Mouse (Mus musculus) brain, adult 2 months (tissue): Measurements from ENCODE around the gene Wscd2.

Experiments used
- DNase-seq: peaks from one replicate; pipeline ENCODE4 v3.0.0; 2011; ENCODE audit warnings: low read depth, low spot score

The Wscd2 gene

DNA sequence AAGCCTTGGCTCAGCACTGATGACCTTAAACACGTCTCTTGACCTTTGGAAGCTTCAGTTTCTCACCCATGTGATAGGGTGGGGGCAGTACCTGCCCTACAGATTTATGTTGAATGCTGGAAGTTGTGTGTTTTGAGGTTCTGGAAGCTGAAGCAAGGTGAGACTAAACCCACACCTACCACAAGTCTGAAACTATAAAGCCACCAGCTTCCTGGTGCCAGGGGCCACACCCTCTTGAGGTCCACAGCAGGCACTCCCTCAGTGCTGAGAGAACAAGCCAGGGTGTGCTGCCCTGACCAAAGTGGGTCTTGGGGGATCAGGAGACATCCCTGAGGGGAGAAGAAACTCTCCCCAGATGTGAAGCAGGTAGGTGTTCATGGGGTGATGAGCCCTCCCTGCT, 48.7 kb downstream of the Wscd2 start:
- no peak for DNase-seq

DNA sequence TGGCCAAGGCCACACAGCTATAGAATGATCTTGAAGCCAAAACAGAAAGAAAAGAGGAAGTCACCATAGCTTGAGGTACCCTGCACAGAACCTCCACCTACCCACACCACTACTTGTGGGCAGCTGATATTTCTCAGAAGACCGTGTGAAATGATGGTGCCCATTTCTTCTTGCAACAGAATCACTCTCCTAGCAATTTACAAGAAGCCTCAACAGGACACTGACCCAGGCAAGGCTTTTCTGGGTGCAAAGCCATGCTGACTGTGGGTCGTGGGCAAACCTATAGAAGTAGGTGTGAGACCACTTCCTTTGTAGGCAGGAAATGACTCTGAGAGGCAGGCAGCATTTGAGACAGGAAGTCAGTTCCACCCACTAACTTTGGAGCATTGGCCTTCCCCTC, 49.3 kb downstream of the Wscd2 start:
- DNase-seq = no peak

DNA sequence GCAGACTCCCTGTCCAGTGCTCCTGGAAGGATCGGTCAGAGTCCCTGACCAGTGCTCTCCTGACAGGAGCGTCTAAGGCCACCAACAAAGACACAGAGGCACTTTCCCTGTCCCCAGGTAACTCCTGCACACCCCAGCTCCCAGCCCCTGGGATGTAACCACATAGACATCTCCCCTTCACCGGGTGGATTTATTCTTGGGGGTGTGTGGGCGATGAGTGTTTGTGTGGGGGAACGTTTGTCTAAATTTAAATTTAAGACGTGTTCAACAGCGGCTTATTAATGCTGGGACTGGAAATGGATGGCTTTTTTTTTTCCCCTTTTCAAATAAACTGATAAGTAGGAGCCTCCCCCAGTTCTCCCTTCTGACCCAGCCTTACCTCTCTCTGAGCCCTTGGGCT, 49.7 kb downstream of the Wscd2 start:
- peak; percentile 66 for DNase-seq

DNA sequence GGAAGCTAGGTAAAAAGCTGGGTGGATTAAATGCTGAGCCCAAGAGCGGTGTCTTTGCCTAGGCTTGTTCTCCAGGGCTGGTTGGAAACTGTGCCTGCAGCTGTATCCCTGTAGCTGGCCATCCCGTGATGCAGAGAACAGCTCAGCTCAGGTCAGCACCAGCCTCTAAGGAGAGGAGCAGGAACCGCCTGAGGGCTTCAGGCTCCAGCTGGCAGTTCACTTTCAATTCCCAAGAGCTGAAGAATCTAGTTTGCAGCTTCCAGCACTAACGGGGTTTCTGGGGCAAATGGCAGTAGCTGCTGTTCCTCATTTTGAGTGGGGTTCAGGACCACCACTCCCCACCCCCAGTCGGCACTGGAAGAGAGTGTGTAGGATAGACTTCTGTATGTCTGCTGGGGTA, 51.1 kb downstream of the Wscd2 start:
- DNase-seq = peak; percentile 60

DNA sequence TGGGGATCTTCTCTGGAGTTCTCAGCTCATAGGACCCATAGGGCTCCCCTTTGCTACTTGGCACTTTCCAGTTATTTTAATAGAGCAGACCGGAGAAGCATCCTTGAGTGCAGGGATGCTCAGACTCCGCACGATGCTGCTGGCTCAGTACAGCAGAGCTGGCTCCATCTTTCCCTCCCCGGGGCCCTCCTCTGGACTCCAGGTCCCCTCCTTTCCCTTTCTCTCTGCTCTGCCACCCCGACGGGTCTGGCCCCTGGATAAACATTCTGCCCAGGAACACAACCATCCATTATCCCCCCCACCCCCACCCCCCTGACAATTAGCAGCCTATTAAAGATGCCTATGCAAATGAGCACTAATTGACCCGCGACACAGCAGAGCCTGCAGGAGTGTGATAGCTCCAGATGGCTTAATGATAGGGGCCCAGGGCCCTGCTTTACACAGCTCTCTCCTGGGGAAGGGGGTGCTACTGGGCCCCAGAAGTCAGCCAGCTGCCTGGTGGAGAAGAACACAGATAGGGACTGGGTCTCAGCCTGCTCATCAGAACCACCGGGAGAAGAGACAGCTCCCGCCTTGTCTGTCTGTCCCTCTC, 52.8 kb downstream of the Wscd2 start:
- peak; percentile 76 for DNase-seq

DNA sequence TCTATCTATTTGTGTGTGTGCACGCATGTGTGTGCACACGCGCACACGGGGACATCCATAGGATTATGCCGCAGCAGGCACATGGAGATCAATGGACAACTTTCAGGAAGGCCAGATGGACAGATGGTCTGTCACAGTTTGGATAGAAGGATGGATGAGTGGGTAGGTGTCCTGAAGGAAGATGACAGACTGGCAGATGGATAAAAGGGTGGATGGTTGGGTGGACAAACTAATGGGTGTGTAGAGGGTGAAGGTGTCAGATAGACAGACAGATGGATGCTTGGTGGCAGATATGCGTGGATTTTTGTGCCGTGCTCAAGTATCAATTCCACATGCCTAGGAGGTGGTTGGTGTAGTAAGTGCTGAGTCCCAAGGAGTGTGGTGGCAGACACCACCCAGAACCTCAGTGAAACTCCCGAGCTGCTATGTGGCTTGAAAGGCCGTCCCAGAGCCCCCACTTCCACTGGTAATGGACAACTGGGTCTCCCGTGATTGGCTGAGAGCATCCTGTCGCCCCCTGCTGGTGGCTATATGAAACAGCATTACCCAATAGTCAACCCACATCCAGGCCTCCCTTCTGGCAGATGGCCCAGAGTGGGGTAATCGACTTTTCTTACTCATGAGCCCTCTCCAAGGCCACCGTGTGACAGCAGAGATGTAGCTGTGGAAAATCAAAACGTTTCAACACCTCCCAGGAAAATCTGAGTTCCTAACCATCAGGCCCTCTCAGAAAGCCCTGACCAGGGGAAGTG, 58.0 kb downstream of the Wscd2 start:
- peak; percentile 84 for DNase-seq

DNA sequence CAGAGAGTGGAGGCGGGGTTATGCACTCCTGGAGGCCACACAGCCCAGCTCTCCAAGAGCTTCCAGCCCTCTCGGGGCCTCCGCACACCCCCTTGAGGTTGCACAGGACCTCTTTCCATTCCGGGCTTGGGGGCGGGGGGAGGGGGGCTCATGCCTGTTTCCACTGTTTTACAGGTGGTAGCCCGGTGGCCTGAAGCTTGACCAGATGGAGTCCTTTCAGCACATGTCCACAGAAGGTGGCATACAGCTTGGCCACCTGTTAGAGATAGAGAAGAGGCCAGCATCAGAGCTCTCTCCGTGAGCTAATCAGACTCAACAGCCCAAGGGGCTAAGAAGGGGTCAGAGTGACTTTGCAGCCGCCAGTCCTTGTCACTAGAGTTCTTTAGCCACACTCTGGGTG, 60.1 kb downstream of the Wscd2 start:
- DNase-seq = peak; percentile 91

DNA sequence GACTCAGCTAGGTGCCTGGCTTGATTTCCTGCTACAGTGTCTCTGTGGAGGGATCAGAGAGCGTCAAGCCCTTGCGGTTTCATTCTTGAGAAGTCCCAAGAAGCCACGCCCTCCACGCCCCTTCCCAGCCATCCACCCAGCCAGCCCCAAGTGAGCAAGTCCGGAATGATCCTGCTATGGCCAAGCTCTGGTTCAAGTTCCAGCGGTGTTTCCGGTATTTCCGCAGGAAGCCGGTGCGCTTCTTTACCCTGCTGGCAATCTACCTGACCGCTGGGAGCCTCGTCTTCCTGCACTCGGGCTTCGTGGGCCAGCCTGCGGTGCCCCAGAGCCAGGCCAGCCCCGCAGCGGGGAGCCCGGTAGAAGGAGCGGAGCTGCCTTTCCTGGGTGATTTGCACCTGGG, 60.6 kb downstream of the Wscd2 start:
- DNase-seq = no peak

DNA sequence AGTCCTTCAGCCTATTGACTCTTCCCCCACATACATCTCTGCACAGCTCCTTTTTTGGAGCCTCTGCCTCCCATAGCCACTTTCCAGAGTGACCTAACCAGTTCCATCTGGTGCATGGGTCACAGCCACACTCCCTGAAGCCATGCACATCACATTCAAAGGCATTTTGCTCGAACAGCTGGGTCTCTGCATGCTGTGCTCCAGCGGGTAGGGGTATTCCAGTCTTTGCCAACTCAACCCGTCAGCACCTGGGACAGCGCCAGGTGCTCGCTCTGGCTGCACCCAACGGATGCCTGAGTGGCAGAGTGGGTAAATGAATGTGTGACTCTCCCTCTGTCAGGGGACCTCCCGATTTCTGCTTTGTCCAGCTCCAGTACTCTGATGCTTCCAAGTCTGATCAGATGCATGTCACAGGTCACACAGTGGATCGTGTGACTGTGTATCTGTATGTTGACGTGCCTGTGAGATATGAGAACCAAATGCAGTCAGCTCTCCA, 63.3 kb downstream of the Wscd2 start:
- peak; percentile 55 for DNase-seq

DNA sequence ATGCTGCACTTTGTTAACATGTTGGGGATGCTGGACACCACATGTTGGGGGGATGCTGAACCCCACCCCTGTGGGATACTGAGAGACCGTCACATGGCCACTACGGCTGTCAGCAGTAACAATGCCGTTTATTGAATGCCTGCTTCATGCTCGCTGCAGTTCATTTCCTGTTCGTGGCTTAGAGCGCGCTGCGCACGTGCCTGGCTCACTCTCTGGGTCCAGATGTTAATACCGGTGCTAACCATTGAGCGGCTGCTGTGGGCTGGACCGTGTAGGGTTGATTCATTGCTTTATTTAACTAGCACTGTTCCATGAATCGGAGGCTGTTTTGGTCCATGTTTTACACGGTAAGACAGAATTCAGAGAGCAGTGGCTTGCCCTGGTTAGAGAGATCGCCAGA, 64.0 kb downstream of the Wscd2 start:
- DNase-seq = no peak

DNA sequence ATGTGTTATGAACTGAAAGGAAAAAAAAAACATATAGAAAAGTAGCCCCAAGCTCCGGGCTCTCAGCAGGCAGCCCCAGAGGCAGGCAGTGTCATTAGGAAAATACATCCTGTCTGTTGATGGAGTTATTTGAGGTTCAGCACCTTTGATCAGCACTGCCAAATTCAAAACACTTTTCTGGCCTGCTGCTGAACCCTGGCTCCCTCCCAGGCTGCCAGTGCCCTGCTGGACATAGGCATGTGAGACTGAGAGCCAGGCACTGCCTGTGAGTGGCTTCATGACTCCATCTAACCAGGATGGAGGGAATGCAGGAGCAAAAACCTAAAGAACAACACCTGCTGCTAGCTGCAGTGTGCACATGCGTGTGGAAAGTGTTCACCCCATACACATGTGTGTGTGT, 64.4 kb downstream of the Wscd2 start:
- peak; percentile 57 for DNase-seq

DNA sequence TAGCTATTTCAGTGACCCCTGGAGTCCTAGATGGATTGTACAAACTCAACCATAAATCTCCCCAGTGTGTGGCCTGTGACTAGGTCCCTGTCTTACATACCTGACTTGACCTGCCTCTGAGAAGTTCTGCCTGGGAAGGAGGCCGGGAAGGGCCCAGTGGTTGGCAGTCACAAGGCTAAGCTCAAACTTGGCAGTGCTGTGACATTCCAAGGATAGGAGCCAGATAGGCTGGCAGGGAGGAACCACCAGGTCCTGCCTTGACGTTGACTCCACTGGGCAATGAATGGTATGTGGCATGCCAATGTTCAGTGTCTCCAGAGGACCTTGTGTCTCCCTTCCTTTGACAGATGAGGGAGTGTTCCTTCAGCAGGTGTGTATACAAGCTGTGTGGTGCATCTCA, 65.6 kb downstream of the Wscd2 start:
- DNase-seq = peak; percentile 87

DNA sequence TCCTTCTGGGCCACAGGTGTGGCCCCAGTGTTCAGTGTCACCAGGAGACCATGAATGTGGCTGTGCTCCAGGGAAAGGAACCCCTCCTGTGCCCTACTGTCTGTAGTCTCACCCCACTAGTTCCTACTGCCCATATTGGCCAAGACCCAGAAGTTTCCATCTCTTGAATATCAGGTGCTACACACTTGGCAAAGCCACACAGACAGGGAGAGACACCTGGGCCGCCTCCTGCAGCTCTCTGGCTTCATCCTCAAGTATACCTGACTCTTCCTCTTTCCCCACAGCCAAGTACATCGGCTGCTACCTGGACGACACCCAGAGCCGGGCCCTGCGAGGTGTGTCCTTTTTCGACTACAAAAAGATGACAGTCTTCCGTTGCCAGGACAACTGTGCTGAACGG, 67.9 kb downstream of the Wscd2 start:
- peak; percentile 66 for DNase-seq

DNA sequence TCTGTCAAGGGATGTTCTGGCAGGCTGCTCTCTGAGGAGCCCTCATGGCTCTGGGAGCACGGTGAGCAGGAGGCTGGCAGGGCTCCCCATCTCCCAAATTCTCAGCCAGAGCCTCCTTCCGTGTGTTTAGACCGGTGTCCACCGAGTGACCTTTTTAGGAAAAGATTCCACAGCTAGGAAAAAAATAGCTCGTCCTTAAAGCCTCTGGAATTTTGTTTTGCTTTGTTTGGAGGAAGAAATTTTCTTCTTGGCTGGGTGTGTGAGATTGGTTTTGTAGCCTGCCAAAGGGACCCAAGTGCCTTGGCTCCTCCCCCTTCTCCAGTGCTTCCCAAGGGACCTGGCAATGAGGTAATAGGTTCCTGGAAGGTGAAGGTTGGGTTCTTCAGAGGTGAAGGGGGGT, 69.5 kb downstream of the Wscd2 start:
- no peak for DNase-seq

DNA sequence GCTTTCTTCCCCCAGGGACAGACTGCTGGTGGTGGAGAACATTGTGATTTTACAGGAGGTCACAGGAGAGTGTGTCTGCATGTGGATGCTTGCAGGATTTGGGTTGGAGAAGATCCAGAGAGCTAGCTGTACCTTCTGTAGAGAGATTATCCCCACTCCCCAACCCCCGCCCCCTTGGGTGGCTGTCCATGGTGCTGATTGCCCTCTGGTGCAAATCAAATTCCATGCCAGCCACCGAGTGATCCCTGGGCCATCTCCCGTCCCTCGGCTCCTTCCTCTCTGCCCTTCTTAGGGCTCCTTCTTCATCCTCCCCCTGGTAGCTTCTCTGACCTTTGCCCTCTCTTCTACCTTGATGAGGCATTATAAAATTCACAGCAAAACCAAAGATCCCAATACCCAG, 74.3 kb downstream of the Wscd2 start:
- DNase-seq = no peak

DNA sequence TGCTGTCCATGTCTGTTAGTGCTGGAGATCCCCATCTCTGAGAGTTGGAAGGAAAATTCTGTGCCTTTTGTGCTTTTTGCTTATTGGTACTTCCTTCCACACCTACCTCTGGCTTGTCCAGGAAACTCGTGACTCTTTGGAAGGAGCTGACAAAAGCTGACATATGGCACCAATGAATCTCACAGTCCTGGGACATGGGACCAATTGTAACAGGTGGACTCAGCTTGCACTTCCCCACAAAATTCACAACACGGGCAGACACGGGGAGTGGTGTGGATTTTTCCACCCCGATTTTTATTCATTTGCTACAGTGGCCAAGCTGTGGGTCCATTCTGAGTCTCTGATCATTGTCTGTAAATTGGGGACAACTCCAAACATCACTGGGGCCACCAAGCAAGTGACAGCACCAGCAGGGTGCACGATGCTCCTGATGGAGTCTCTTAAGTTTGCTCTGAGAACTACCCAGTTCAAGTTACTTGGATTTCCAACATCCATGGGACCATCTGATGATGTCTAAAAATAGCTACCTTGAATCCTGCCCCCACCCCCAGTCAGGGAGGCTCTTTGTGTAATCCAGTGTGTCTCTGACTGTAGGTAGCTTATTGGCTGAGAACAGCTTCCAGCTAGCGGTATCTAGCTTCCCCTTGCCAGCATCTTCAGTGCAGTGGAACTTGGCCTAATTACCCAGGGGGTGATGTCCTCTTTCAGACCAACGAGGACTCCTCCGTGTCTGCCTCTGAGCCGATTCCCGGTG, 75.1 kb downstream of the Wscd2 start:
- peak; percentile 95 for DNase-seq

DNA sequence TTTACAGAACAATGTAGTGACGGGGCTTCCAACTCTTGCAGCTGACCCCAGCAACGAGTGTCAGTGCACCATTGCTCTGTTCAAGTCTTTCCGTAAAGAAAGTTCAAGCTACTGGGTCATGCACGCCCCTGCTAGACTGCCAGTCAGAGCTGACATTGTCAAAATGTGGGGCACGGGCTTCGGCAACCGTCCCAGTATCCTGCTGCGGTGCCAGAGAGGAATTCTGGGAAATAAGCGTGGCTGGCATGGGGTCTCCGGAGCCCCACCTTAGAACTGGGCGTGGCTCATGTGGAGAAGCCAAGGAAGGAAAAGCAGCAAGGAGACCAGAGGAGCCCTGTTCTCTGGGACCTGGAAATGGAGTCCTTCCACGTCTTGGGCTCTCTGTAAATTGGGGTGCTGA, 75.7 kb downstream of the Wscd2 start:
- DNase-seq = no peak

DNA sequence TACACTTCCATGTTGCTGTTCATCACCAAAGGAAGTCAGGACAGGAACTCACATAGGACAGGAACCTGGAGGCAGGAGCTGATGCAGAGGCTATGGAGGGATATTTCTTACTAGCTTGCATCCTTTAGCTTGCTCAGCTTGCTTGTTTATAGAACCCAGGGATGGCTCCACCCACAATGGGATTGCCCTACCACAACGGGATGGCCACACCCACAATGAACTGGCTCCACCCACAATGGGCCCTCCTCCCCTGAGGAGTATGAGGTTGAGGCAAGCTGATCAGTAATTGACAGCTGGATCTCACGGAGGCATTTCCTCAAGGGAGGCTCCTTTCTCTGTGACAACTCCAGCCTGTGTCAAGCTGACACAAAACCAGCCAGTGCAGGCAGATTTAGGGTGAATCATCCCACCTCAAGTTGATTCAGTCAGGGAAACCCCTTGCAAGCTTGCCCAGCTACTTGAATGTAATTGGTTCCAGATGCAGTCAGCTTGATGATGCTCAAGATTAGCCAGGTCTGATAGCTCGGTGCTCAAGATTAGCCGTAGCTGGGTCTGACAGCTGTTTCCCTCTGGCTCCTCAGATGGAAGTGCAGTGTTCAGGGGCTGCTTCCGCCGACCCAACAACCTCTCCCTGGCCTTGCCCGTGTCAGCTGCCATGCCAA, 80.1 kb downstream of the Wscd2 start:
- peak; percentile 52 for DNase-seq

DNA sequence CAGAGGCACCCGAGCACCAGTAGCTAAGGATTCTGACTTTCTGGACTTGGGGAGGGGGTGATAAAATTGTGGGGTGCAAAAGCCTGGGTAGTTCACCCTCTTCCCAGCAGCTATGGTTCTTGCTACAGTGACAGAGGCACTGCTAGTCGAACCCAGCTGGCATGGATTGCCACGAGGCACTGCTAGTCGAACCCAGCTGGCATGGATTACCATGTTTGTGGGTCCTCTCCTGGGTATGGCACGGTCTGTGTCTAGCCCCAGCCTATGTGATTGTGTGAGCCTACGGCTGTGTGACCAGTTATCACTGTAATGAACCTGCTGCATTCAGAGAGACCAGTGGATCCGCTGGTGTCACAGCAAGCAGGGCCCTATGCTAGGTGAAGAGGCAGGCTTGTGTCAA, 87.4 kb downstream of the Wscd2 start:
- peak; percentile 63 for DNase-seq

DNA sequence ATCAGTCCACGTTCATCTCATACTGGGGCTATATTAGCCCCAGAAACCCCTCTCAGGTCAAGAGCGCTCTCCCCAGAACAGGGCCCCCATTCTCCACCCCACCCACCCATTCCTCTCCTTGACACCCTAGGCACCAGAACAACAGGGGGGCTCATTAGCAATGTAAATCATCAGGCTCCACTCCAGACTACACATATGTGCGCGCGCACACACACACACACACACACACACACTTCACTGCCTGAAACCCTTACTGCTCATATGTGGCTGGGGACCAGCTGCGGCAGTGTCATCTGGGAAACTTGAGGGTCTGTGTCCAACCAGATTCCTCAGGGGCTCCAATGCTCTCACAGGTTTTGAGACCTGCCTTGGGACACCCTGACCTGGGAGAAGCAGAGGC, 88.3 kb downstream of the Wscd2 start:
- no peak for DNase-seq

DNA sequence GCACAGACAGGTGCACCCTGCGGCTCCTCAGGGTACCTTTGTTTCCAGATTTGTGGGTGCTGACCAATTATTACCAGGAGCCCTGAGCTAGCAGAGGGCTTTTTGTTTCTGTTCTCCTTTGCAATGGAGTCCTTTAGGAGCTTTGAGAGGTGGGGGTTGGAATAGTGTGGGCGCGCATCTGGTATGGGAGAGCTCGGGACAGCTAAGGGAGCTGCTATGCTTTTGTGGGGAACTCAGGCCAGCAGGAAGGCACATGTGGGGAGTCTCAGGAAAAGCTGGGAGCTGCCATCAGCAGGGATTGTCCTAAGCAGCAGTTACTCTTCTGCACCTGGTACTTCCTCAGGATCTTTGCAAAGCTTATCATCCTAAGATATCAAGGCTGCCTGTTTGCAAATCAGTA, 89.0 kb downstream of the Wscd2 start:
- peak; percentile 71 for DNase-seq

DNA sequence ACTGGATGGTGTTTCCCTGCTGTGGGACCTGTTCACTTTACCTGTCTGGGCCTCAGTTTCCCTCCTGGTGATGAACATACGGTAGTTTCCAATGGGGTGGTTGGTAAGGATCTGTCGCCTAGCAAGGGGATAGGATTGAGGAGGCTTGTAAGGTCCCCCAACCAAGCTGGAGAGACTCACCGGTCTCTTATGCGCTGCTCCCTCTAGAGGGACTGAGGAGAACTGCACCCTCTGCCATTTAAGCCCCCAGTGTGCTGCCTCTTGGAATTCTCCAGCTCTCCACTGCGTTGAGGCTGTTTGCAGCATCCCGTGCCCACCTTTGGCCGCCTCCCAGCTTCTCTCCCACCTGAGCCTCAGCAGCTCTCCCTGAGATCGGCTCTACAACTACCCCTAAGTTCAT, 90.1 kb downstream of the Wscd2 start:
- peak; percentile 64 for DNase-seq
